28 mouse cellular contexts compared by ENCODE assay signal in the genomic region with DNA sequence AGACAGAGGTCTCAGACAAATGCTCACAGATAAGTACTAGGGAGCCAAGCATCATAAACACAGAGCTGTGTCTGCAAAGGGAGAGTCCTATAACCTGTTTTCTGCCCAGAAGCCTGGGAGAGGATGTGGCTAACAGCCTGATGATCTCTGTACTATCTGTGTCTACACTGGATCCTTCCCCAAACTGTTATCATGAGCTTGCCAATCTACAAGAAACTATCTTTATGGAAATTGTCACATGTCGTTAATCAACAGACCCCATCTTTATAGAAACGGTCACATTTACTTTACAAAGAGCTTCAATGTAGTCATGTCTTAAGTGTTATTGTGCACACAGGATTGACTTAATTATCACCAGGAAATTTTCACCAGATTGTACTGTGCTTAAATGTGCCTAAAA.
"Had no signal": no experiment of that assay in that cellular context is flagged by ENCODE, and none has a peak within 500 bp of the region (broad histone marks: within the 10 kb centered on the region; RNA-seq: fewer than 3 reads in every experiment).

No protein-coding gene starts in this region.

- H3K27ac ChIP-seq: hindbrain, embryonic 10.5 days; hindbrain, embryonic 13.5 days; hindbrain, embryonic 15.5 days; hindbrain, postnatal 0 days; kidney, embryonic 15.5 days; kidney, postnatal 0 days; layer of hippocampus, adult 2 months; left cerebral cortex, adult 2 months; limb, embryonic 10.5 days; limb, embryonic 12.5 days; liver, embryonic 13.5 days; liver, embryonic 15.5 days had no signal

- H3K36me3 ChIP-seq: heart, embryonic 10.5 days; heart, embryonic 12.5 days; hindbrain, embryonic 10.5 days; hindbrain, embryonic 13.5 days; hindbrain, embryonic 15.5 days; kidney, embryonic 15.5 days; limb, embryonic 10.5 days; limb, embryonic 12.5 days; liver, embryonic 13.5 days; liver, embryonic 15.5 days had no signal

- H3K4me3 ChIP-seq: heart, embryonic 10.5 days; heart, embryonic 12.5 days; hindbrain, embryonic 10.5 days; hindbrain, embryonic 13.5 days; hindbrain, embryonic 15.5 days; kidney, embryonic 15.5 days; layer of hippocampus, adult 2 months; left cerebral cortex, adult 2 months; limb, embryonic 10.5 days; limb, embryonic 12.5 days; liver, embryonic 13.5 days; liver, embryonic 15.5 days had no signal

- DNase-seq: gastrocnemius, postnatal 14 days; gastrocnemius, postnatal 36 days; heart, adult 18-20 months; heart, postnatal 10 days; heart, postnatal 4 days; kidney, adult 11 months; kidney, adult 2 months; kidney, adult 9 months; kidney, postnatal 25 days; kidney, postnatal 4 days; liver; liver, embryonic 13.5 days; liver, postnatal 0 days had no signal

- H3K27me3 ChIP-seq: heart, embryonic 12.5 days; hindbrain, embryonic 15.5 days; kidney, embryonic 15.5 days; liver, embryonic 13.5 days; liver, embryonic 15.5 days had no signal

- H3K4me2 ChIP-seq: heart, embryonic 12.5 days; hindbrain, embryonic 13.5 days; hindbrain, embryonic 15.5 days; kidney, embryonic 15.5 days; limb, embryonic 12.5 days; liver, embryonic 11.5 days; liver, embryonic 13.5 days; liver, embryonic 15.5 days had no signal

- H3K9ac ChIP-seq: heart, embryonic 12.5 days; hindbrain, embryonic 13.5 days; hindbrain, embryonic 15.5 days; kidney, embryonic 15.5 days; limb, embryonic 12.5 days; liver, embryonic 13.5 days; liver, embryonic 15.5 days; liver, postnatal 0 days had no signal

- ATAC-seq: hindbrain, postnatal 0 days; intestine, embryonic 16.5 days; liver, postnatal 0 days had no signal

- H3K9me3 ChIP-seq: heart, embryonic 10.5 days; heart, embryonic 12.5 days; hindbrain, embryonic 13.5 days; hindbrain, embryonic 15.5 days; kidney, embryonic 15.5 days; limb, embryonic 10.5 days; liver, embryonic 15.5 days had no signal
